Mouse (Mus musculus) embryonic fibroblast, embryonic 13.5 days (primary cell): ENCODE data around the gene Gm11627.

ENCODE experiments used
- CTCF ChIP-seq: IDR thresholded peaks from 2 replicates; pipeline ENCODE4 v1.5.1; 2011; ENCODE audit warnings: mild to moderate bottlenecking, control low read depth, low read length, moderate library complexity, borderline replicate concordance; ENCODE audit not compliant: insufficient read depth
- POLR2A ChIP-seq: IDR thresholded peaks from 2 replicates; pipeline ENCODE4 v1.6.1; 2011; ENCODE audit warnings: low read depth, mild to moderate bottlenecking, control low read depth, low read length, moderate library complexity

GRCm38 (mm10) chr11:102611317-102611705 lies 32.0 kb upstream of the Gm11627 start:
- TF ChIP-seq CTCF (no peak), POLR2A (no peak)
